Mouse (Mus musculus) lung, postnatal 4 days (tissue): ENCODE measurements around the gene Sorcs2.
"Not testable (repeated sequence)": the region's sequence is repeated elsewhere in the genome, so short reads cannot be mapped to it uniquely, and the experiment has no call there.

Source experiments
- DNase-seq, 2 experiments: peaks; one replicate each; pipeline ENCODE4 v3.0.0; 2021

Sorcs2 gene

GRCm38 (mm10) chr5:36298049-36298448 lies 99.9 kb downstream of the Sorcs2 start:
- DNase-seq: peak; percentile 43 to 78

- peak in 1 of 2 experiments; percentile 40 for DNase-seq
Measured at GRCm38 (mm10) chr5:36297246-36297645, 100.7 kb downstream of the Sorcs2 start.

GRCm38 (mm10) chr5:36293109-36293900 lies 104.6 kb downstream of the Sorcs2 start:
- DNase-seq: peak in 1 of 2 experiments; percentile 60

GRCm38 (mm10) chr5:36292321-36292720 lies 105.6 kb downstream of the Sorcs2 start:
- peak; percentile 42 to 58 for DNase-seq

GRCm38 (mm10) chr5:36291191-36291590 lies 106.7 kb downstream of the Sorcs2 start:
- DNase-seq: peak; percentile 40 to 56

GRCm38 (mm10) chr5:36285405-36285804 lies 112.5 kb downstream of the Sorcs2 start:
- no peak for DNase-seq

- no peak for DNase-seq
Measured at GRCm38 (mm10) chr5:36279896-36280295, 118.0 kb downstream of the Sorcs2 start.

GRCm38 (mm10) chr5:36274684-36275394 lies 123.1 kb downstream of the Sorcs2 start:
- no peak for DNase-seq

- no peak for DNase-seq
Measured at GRCm38 (mm10) chr5:36267194-36267769, 130.7 kb downstream of the Sorcs2 start.

- peak in 1 of 2 experiments; percentile 17 for DNase-seq
Measured at GRCm38 (mm10) chr5:36260862-36261261, 137.1 kb downstream of the Sorcs2 start.

- DNase-seq: no peak
Measured at GRCm38 (mm10) chr5:36259691-36260124, 138.2 kb downstream of the Sorcs2 start.

GRCm38 (mm10) chr5:36258387-36259181 lies 139.4 kb downstream of the Sorcs2 start:
- DNase-seq: no peak

- DNase-seq: no peak
Measured at GRCm38 (mm10) chr5:36257008-36257407, 140.9 kb downstream of the Sorcs2 start.

GRCm38 (mm10) chr5:36254642-36255516 lies 143.1 kb downstream of the Sorcs2 start:
- DNase-seq: peak; percentile 24 to 54

GRCm38 (mm10) chr5:36252746-36253504 lies 145.0 kb downstream of the Sorcs2 start:
- peak; percentile 19 to 61 for DNase-seq

- DNase-seq: no peak
Measured at GRCm38 (mm10) chr5:36248022-36248421, 149.9 kb downstream of the Sorcs2 start.

- not testable (repeated sequence) for DNase-seq
Measured at GRCm38 (mm10) chr5:36237526-36237925, 160.4 kb downstream of the Sorcs2 start.

- no peak for DNase-seq
Measured at GRCm38 (mm10) chr5:36230301-36230780, 167.6 kb downstream of the Sorcs2 start.

- DNase-seq: no peak
Measured at GRCm38 (mm10) chr5:36228405-36229370, 169.3 kb downstream of the Sorcs2 start.
